Mouse (Mus musculus): ENCODE measurements at regions not wholly inside any gene's neighbourhood (a gene's known extent, or its start where the extent isn't known, plus 50 kb on each side); places are given as distances from the start of the nearest gene placed in this dataset.

DNA sequence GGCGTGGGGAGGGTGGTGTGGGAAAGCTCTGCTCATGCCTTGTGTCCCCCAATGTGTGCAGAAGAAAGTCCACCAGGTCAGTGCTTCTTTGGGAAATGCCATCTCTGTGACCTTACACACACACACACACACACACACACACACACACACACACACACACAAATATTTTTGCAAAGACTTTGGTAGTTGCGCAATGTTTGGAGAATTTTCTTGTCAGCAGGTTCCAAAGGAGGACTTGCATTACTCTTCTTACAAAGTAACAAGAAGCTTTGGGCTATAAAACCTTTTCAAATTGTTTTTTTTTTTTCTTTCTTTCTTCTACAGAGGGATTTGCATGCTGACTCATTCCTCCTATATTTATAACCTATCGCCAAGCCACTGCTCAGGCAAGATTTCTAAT, 59.1 kb upstream of the Npvf start:
- no peak for DNase-seq

GRCm38 (mm10) chr6:50718631-50719030, 64.4 kb upstream of the Npvf start:
- no peak for DNase-seq

GRCm38 (mm10) chr6:50720346-50720745, 66.1 kb upstream of the Npvf start:
- no peak for DNase-seq

GRCm38 (mm10) chr6:50725640-50726039, 71.4 kb upstream of the Npvf start:
- DNase-seq: no peak

DNA sequence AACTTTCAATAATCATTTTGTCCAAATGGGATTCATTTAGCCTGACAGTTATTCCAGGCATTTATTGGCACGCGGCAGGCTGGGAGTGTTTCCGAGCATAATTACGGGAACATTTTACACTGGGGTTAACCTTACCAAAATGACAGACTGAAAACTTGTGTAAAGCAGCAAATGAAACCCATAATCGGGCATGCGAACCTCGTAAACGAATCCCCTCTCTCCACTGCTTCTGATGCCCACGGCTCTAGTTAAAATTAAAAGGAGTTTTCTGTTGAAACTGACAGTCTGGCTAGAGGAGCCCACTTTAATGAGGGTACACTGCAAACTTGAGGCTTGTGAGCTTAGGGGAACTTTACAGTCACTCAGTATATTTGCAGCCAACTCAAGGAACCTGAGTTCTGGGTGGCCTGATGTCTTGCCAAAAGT, 71.9 kb upstream of the Npvf start:
- no peak for DNase-seq

DNA sequence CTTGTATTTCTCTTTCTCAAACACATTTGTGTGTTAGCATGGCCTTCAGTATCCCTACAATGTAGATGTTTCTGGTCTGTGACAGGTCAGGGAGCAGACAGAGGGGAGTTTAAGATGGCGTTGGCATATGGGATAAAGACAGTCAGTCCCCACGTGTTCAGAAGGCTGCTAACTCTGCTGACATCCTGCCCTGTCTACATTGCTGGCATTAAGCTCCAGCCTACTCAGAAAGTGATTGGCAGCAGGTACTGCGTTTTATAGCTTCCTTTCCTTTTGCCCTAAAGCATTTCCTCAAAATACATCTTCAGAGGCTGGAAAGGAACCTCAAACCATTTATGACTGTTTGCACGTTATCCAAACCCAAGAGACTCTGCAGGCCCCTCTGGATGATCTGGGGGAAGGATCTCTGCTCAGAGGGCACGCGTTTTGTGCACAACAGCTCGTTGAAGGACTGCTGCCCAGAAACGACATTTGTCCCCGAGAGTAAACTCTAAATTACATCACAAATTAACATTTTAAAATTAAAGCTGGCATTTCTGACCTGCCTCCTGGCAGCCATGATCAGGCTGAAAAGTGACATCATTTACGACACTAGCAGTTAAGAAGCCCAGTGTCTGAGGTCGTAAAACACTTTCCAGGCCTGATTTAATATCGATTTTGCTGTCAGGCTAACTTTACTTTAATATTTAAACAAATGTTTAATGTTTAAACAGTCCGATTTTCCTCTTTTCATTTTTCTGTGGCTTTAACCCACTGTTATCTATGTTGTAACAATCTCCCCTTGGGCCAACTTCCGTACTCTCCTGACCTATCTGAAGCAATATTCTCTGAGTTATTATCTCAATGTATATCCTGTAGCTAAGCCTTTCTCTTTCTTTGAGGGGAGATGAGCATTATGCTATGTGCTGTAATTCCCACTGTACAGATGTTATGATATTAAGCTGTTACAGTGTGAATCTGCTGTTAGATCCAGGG, 76.8 kb upstream of the Npvf start:
- no peak for DNase-seq

DNA sequence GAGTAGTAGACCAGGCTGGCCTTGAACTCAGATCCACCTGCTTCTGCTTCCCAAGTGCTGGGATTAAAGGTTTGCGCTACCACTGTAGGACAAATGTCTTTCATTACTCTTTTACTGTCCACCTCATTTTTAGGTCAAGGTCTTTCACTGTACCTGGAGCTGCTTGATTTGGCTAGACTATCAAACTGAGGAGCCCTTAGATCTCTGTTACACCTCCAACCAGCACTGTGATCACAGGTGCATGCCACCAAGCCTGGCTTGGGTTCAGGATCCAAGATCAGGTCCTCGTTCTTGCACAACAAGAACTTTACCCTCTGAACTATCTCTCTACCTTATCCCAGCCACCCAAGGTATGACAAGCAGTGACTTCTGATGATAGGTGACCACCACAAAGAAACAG, 80.5 kb upstream of the Npvf start:
- no peak for DNase-seq

- DNase-seq: no peak
These were observed 81.6 kb upstream of the Npvf start for GRCm38 (mm10) chr6:50735825-50736224.

GRCm38 (mm10) chr6:50742009-50742408, 87.8 kb upstream of the Npvf start:
- no peak for DNase-seq

GRCm38 (mm10) chr6:50744462-50745166, 90.4 kb upstream of the Npvf start:
- DNase-seq: no peak

DNA sequence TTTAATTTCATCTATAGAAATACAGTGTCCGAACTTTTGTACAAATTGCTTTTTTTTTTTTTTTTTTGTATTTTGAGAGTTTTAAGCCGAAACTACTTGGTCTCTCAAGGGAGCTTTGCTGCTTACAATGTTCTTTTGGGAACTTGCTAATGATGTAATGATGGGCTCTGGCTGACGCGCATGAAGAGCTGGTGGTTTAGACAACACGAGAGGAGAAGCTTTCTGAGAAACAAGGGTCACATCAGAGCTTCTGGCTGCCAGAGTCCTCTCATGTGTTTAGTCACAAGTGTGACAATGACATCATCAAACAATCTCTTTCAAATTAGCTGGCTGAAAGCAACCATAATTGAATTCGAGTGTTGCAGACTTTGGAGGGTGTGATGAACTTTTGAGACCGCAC, 98.9 kb upstream of the Npvf start:
- DNase-seq: no peak

DNA sequence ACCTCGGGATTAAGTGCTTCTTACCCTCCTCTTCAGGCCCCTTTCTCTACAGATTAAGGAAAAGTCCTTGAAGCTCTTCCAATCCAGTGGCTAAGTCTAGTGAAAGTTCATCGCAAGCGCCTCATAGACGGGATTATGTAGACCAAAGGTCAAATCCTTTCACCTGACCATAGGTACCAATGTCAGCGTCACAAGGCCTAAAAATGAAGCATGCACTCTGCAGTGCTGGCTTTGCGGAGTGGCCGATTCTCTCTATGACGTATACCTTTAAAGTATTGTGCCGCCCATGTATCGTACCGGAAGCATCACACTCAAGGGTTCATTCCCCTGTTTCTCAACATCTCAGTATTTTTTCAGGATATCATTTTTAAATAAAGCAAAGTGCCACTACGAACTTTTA, 100.5 kb upstream of the Npvf start:
- no peak for DNase-seq

GRCm38 (mm10) chr6:50760367-50760766, 106.1 kb upstream of the Npvf start:
- no peak for DNase-seq

DNA sequence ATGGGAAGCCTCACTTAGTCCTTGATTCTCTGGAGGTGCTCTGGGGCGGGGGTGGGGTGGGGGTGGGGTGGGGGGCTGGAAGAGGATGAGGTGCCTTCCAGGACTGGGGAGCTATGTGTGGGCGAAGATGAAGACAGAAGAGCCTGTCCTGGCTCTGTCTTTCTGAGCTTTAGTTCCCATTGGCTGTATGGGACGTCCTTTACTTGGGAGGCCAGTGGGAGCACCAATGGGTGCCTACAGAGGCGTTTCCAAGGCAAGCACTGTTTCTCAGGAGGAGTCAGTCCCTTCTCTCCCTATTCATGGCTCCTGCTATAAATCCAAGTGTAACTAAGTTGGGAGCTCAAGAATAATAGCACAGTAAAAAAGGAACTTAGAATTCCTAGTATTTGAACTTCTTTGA, 108.9 kb upstream of the Npvf start:
- peak; percentile 48 to 56 for DNase-seq

- peak in 1 of 2 experiments; percentile 5 for DNase-seq
These were observed 112.2 kb upstream of the Npvf start for GRCm38 (mm10) chr6:50766442-50766915.

DNA sequence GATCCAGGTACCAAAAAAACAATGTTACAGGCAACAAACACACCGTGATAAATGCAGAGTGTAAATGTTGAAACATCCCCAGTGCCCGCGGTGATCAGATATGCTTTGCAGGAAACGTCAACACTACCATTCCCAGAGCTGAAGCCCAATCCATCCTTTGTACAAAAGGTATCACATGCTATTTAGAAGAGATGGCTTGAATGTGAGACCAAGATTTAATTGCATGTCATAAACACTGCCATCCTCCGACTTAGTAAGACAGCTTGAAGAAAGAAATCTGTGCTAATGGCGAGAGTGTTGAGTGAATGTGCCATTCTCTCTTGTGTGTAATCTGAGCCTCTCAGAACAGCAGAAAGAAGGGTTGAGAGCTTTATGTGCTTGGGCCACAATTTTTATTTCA, 112.9 kb upstream of the Npvf start:
- no peak for DNase-seq

DNA sequence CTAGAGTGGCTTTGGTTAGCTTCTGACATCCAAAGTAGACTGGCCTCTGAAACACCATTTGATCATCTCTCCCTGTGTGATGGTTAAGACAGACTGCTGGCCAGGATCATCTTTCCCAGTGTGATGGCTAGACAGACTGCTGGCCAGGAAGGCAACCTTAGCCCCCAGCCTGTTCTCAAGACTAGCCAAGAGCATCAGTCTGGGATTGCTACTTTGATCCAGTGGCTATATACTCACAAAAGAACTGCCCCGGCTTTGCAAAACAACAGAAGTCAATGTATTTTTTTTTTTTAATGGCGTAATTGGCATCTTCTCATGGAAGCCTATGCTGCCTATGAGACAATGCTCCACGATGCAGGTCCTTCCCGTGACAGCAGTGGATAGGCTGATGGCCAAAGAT, 113.6 kb upstream of the Npvf start:
- DNase-seq: no peak

- DNase-seq: no peak
These were observed 114.9 kb upstream of the Npvf start for GRCm38 (mm10) chr6:50769101-50769500.

DNA sequence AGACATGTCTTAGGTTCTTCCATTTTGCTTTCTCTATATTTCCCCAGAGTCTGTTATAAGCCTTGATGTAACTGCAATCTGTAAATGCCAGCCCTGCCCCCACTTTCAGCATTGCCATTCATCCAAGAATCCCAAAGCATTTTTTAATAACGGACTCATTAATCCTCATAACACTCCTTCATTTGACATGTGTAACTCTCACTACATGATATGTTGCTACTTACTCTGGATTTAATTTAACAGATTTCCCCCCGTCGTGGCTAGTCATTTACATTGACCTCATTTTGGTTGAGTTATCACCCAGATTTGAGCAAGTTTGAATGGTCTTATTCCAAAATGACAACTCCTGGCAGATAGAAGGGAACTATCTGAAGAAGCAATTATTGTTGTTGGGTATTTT, 116.2 kb upstream of the Npvf start:
- no peak for DNase-seq

DNA sequence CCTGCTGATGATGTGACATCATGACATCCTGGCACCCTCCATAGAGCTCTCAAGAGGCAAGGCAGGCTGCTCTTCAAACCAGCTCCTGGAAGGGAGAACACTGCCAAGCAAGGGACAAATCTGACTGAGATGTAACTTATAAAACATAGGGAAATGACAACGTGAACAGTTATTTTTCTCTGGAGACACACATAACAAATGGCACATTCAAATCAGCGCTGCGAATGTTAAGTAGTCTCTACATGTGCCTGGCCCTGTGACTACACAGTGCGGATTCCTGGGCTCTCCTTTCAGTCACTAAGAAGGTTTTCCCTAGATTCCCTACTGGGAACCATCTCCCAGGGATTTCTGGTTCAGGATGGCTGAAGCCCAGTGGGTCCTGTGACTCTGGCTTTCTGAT, 121.4 kb upstream of the Npvf start:
- no peak for DNase-seq

DNA sequence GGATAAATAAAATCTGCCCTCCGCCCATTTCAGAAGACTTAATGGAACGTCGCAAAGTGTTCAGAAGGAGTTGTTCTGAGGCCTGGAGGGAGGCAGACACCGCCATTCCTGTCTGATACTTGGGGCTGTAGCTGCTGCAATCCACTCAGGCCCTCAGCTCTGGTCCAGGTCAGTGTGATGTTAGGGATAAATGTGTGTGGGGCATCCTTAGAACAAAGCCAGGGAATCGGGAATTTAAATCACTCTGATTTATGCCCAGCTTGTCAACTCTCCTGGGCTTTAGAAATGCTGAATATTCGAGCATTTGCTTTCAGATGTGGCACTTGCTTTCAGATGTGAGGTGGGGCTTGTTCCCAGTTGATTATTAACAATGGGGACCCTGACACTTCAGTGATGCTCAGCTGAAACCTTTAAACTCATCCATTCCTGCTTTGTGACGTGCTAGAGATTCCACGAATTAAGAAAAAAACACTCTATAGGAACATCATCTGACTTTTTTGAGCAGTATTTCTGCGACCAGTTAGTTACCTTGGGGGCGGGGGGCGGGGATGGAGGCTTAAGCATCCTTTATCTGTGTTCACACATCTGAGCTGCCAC, 122.1 kb upstream of the Npvf start:
- no peak for DNase-seq

DNA sequence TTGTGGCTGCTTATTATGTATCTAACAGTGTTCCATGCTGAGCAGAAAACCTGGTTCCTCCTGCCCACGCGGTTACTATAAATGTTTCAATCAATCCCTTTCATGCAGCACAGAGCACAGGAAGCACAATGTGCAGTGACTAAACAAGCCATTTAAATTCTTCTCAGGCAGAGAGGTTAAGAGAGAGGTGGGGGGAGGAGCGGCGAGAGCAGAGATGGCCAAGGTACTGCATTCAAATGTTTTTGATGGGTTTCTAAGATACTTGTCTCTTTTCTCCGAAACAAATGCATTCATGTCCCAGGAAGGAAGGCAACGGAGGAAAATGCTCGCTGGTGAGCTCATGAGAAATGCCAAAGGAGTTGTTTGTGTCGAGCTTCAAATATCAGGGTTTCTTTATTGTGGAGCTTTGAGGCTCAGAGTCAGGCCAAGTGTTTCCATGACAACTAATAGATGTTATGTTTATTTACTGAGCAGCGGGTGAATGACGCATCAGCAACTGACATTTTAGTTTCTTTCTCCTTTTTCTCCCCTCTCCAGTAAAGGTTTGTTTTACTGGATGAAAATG, 122.8 kb upstream of the Npvf start:
- peak; percentile 30 to 46 for DNase-seq

- no peak for DNase-seq
These were observed 123.6 kb upstream of the Npvf start for GRCm38 (mm10) chr6:50777827-50778226.

Data from adrenal gland, postnatal 36 days (tissue).